Mouse (Mus musculus) T-cell, adult 2 months (primary cell): ENCODE results near the gene Rnd1.

Experiments
- DNase-seq: peaks from one replicate; pipeline ENCODE4 v3.0.0; 2022; ENCODE audit warnings: low spot score

The Rnd1 gene

GRCm38 (mm10) chr15:98637155-98637554 lies 40.1 kb downstream of the Rnd1 start:
- no peak for DNase-seq

GRCm38 (mm10) chr15:98636517-98636916 lies 40.7 kb downstream of the Rnd1 start:
- no peak for DNase-seq

- no peak for DNase-seq
Measured at GRCm38 (mm10) chr15:98635291-98635841, 41.9 kb downstream of the Rnd1 start.

- peak; percentile 46 for DNase-seq
Measured at GRCm38 (mm10) chr15:98634541-98635081, 42.6 kb downstream of the Rnd1 start.

GRCm38 (mm10) chr15:98633822-98634470 lies 43.3 kb downstream of the Rnd1 start:
- no peak for DNase-seq

- DNase-seq = no peak
Measured at GRCm38 (mm10) chr15:98632921-98633320, 44.3 kb downstream of the Rnd1 start.

- no peak for DNase-seq
Measured at GRCm38 (mm10) chr15:98632107-98632744, 45.0 kb downstream of the Rnd1 start.

GRCm38 (mm10) chr15:98631493-98631892 lies 45.8 kb downstream of the Rnd1 start:
- DNase-seq = peak; percentile 80

- DNase-seq = no peak
Measured at GRCm38 (mm10) chr15:98630540-98630939, 46.7 kb downstream of the Rnd1 start, which contains the start of gene Cacnb3. TSS of gene Cacnb3 (plus strand) at chr15:98630840.

- no peak for DNase-seq
Measured at GRCm38 (mm10) chr15:98629464-98629863, 47.8 kb downstream of the Rnd1 start.

GRCm38 (mm10) chr15:98628589-98629254 lies 48.5 kb downstream of the Rnd1 start:
- DNase-seq = no peak

- DNase-seq = no peak
Measured at GRCm38 (mm10) chr15:98626487-98627212, 50.6 kb downstream of the Rnd1 start.

GRCm38 (mm10) chr15:98626078-98626477 lies 51.2 kb downstream of the Rnd1 start:
- DNase-seq = no peak

- DNase-seq = peak; percentile 65
Measured at GRCm38 (mm10) chr15:98623361-98623821, 53.9 kb downstream of the Rnd1 start.

GRCm38 (mm10) chr15:98622721-98623120 lies 54.5 kb downstream of the Rnd1 start:
- DNase-seq = no peak

GRCm38 (mm10) chr15:98622199-98622598 lies 55.1 kb downstream of the Rnd1 start:
- DNase-seq = no peak

- peak; percentile 41 for DNase-seq
Measured at GRCm38 (mm10) chr15:98617176-98617537, 60.1 kb downstream of the Rnd1 start.

GRCm38 (mm10) chr15:98616362-98617175 lies 60.7 kb downstream of the Rnd1 start:
- DNase-seq = no peak

- no peak for DNase-seq
Measured at GRCm38 (mm10) chr15:98615751-98616150, 61.5 kb downstream of the Rnd1 start.

- no peak for DNase-seq
Measured at GRCm38 (mm10) chr15:98614971-98615370, 62.3 kb downstream of the Rnd1 start.

- DNase-seq = no peak
Measured at GRCm38 (mm10) chr15:98614551-98614950, 62.7 kb downstream of the Rnd1 start.
